Mouse (Mus musculus) layer of hippocampus, adult 9-10 months (tissue): ENCODE measurements around the gene Sall1.

Experiments used
- DNase-seq: peaks from one replicate; pipeline ENCODE4 v3.0.0; 2022; ENCODE audit warnings: low spot score

The Sall1 gene

GRCm38 (mm10) chr8:88991780-88992509, 52.0 kb downstream of the Sall1 start:
- DNase-seq: no peak

GRCm38 (mm10) chr8:88991176-88991575, 52.8 kb downstream of the Sall1 start:
- DNase-seq: no peak

- DNase-seq: no peak
Measured at GRCm38 (mm10) chr8:88989002-88989401, 55.0 kb downstream of the Sall1 start.

DNA sequence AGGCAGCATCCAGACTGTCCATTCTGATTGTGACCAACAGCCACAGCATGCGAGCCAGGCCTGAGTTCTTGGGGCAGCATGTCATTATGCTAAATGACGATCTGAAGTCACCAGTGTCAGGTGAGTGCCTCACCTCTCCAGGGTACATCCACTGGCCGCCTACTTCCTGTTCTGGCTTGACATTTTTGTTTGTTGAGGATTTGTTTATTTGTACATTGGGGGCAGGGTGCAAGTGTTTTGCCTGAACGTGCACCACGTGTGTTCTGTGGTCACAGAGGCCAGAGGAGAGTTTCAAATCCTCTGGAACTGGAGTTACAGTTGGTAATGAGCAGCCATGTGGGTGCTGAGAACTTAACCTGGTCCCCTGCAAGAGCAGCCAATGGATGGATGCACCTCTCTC, 60.5 kb downstream of the Sall1 start:
- no peak for DNase-seq
